In the genomic region with DNA sequence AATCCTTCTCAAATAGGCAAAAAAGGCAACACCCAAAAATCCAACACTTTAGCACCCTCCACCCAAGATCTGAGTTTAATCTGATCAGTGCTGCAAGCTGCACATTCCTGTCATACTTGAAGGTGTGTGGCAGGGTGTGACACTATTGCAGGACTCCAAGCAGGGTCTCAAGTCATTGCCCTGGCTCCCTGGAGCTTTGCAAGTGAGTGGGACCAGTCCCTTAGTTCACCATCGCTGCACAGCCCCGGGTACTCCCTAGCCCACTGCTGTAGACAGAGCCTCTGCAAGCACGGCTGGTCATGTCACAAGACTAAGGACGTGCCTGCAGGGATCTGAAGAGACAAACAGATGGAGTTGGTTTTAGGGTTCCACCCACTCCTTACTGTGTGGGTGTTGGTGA, we compare ENCODE assay signal across 26 mouse cellular contexts.
DNase-seq lines count a peak whose midpoint lies in the region; ATAC-seq lines count a peak whose summit lies in the region.
"Had no signal": no experiment of that assay in that cellular context is flagged by ENCODE, and none has a peak within 500 bp of the region (broad histone marks: within the 10 kb centered on the region; RNA-seq: fewer than 3 reads in every experiment).

No protein-coding gene starts in this region.

- no peak overlapping the region for H3K27ac ChIP-seq in kidney, embryonic 16.5 days (ENCODE audit: low read length)
- H3K27ac ChIP-seq: hindbrain, embryonic 13.5 days; left cerebral cortex, adult 2 months; limb, embryonic 13.5 days; lung, embryonic 15.5 days; midbrain, embryonic 12.5 days; neural tube, embryonic 12.5 days had no signal

- no peak overlapping the region for H3K4me3 ChIP-seq in kidney, embryonic 16.5 days (ENCODE audit: low read length)
- H3K4me3 ChIP-seq: hindbrain, embryonic 13.5 days; left cerebral cortex, adult 2 months; limb, embryonic 13.5 days; lung, embryonic 15.5 days; megakaryocyte, embryonic 14.5 days; midbrain, embryonic 12.5 days; myocyte; neural tube, embryonic 12.5 days had no signal

- no peaks in the 10 kb centered on the region for H3K9me3 ChIP-seq in kidney, embryonic 16.5 days (ENCODE audit: low read length)
- H3K9me3 ChIP-seq: hindbrain, embryonic 13.5 days; lung, embryonic 15.5 days; midbrain, embryonic 12.5 days; neural tube, embryonic 12.5 days had no signal

- peak; percentile 52; the same call in 1 of the 2 replicates for ATAC-seq in kidney, embryonic 16.5 days (ENCODE audit: low FRiP score, low TSS enrichment)
- ATAC-seq: forebrain, embryonic 16.5 days; intestine, embryonic 16.5 days had no signal

- H3K4me1 ChIP-seq in kidney, embryonic 16.5 days (ENCODE audit: insufficient read depth, low read length) = peaks cover 14% of the 10 kb centered on the region; the same call in 1 of the 2 replicates

- DNase-seq in kidney, postnatal 14 days = no peak
- peak; percentile 21 for DNase-seq in 3T3-L1 (ENCODE audit: low read depth, low spot score)
- DNase-seq in Muller cell, postnatal 12 days (ENCODE audit: inconsistent ontology term) = peak; percentile 10
- DNase-seq in skeletal muscle tissue, adult 2 months (ENCODE audit: low read depth, low spot score) = peak; percentile 31
- DNase-seq in thymus, postnatal 25 days = no peak
- DNase-seq: adrenal gland, postnatal 10 days; cerebellum, adult 8-10 months; cerebellum, postnatal 25 days; gastrocnemius, postnatal 14 days; heart, adult 11 months; heart, postnatal 36 days; kidney, adult 9 months; lung, postnatal 4 days had no signal

- H3K27me3 ChIP-seq in kidney, embryonic 16.5 days (ENCODE audit: insufficient read depth, low read length) = no peaks in the 10 kb centered on the region
- H3K27me3 ChIP-seq: hindbrain, embryonic 13.5 days; limb, embryonic 13.5 days; lung, embryonic 15.5 days; midbrain, embryonic 12.5 days; neural tube, embryonic 12.5 days had no signal

- H3K4me2 ChIP-seq in kidney, embryonic 16.5 days (replicated peaks; ENCODE audit: low read depth, low read length) = no peak overlapping the region
- H3K4me2 ChIP-seq: heart, embryonic 11.5 days; hindbrain, embryonic 13.5 days; limb, embryonic 13.5 days; liver, embryonic 11.5 days; lung, embryonic 15.5 days; midbrain, embryonic 12.5 days; neural tube, embryonic 12.5 days had no signal

- no peaks in the 10 kb centered on the region for H3K36me3 ChIP-seq in kidney, embryonic 16.5 days (ENCODE audit: insufficient read depth, low read length)
- H3K36me3 ChIP-seq: hindbrain, embryonic 13.5 days; limb, embryonic 13.5 days; lung, embryonic 15.5 days; midbrain, embryonic 12.5 days; neural tube, embryonic 12.5 days had no signal

- H3K9ac ChIP-seq in kidney, embryonic 16.5 days (replicated peaks; ENCODE audit: low read length) = no peak overlapping the region
- H3K9ac ChIP-seq: hindbrain, embryonic 13.5 days; limb, embryonic 13.5 days; lung, embryonic 15.5 days; midbrain, embryonic 12.5 days; neural tube, embryonic 12.5 days had no signal

- 42% methylated on average over 4 of the region's 4 CpGs for WGBS in kidney, embryonic 16.5 days

Comparison
In these comparisons a context has a peak if more than half of its experiments do, and no peak if none do; other contexts are left out.
1. DNase-seq: peak in 3T3-L1 (single experiment), Muller cell, postnatal 12 days (single experiment) and skeletal muscle tissue, adult 2 months (single experiment); none in kidney, postnatal 14 days (single experiment) and thymus, postnatal 25 days (single experiment).